Mouse (Mus musculus): Measurements from ENCODE around the gene Nckap5l. TPM values are rescaled to one million over a fixed set of nuclear protein-coding genes. Genes with fewer than 3 reads are reported as not detected.

The Nckap5l gene
- polyA plus RNA-seq (2012; rRNA removed; ENCODE audit: low replicate concordance) = 10.7 and 21.6 TPM in 2 replicates

DNA sequence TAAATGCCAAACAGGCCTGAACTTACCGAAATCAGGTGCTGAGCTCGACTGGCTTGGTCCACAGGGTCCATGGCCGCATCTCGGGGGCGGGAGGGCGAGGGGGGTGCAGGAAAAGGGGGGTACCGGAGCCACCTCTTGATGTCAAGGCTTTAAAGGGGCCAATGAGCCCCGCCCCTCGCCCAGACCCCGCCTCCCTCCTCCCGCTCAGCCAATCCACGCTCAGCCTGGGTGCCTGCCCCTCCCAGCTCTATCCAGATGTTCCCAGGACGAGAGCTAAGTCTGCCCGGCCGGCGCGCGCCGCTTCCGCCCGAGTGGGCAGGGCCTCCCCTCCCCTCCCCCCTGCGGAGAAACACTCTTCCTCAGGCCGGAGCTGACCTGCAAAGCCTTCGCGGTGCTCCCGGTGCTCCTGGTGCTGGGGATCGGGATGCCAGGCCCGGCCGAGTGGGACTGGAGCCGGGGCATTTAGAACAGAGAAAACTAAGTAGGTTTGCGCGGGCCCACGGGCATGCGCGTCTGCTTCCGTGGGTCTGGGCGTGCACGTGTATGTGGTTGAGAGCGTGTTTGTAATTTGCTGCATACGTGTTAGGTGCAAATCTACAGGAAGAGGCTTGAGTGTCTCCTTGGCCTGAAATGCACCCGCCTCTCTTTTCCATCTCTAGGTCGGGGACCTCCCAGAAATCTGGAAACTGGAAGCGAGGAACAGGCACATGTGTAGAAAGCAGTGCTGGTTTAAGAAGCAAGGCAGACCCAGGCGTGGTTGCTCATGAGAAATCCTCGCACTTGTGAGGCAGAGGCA lies at the start of gene Nckap5l:
TSS of gene Nckap5l (minus strand) at position 143 of the 796 bp plus-strand sequence.

DNA sequence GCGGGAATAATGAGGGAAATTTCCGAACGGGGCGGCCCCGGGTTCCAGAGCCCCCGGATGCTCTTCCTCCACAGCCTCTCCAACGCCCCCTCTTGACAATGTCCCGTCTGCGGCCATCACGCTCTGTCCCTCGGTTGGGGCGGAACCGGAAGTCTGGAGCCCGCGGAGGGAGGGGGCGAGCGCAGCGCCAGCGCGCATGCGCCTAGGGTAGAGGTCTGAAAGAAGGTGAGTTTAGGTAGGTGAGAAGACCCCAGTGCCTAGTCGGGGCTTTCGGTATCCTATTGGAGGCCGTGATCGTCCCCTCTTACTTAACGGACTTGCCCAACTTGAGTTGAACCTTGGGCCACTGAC lies 17.0 kb upstream of the Nckap5l start, which contains the start of gene Bcdin3d:
TSS of gene Bcdin3d (minus strand) at position 155 of the 351 bp plus-strand sequence.

DNA sequence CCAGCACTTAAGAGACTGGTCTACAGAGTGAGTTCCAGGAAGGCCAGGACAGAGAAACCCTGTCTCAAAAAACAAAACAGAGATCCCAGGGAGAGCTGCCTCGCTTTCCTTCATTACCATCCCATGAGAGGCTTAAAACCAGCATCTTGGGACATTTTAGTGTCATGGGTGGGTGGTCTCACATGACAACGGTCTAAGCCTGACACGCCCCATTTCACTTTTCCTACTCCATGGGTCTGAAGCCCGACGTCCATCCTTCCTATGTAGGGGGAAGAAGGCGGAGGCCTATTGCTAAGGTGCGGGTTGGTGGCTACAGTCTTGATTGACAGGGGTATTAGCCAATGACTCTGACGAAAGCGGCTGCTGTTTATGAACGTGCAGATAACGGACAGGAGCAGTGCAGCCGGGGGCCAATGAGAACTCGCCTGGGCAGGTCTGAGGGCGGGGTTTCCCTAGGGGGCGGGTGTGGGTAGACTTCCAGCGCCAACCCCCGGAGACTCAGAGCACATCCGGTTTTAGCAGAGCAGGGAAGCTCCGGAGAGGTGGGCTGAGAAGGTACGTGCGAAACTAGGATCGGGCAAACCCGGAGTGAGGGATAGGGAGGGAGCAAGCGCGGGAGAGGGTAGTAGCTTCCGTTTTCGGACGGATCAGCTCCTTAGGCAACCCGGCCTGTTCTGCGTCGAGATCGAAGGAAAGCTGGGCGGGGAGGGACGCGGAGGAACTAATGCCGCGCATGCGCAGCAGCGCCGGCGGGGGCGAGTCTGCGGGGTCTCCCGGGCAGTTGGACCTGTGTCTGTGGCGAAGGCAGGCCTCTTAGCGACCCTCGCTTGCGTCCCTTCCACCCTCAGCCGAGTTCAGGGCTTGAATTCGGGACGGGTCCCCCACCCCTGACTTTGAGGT lies 64.8 kb downstream of the Nckap5l start, which contains the start of gene Tmbim6:
TSS of gene Tmbim6 (plus strand) at position 397 of the 900 bp plus-strand sequence.

Other genes starting within 250 kb of the Nckap5l start
- gene Kcnh3, start 232.9 kb downstream of the Nckap5l start, polyA plus RNA-seq (2012; rRNA removed; ENCODE audit: low replicate concordance) = 1.1 and 2.6 TPM in 2 replicates
- gene Mcrs1, start 205.8 kb downstream of the Nckap5l start, polyA plus RNA-seq (2012; rRNA removed; ENCODE audit: low replicate concordance) = 60.9 and 70.7 TPM in 2 replicates
- 73.1 and 85.5 TPM in 2 replicates for gene Prpf40b, start 162.7 kb downstream of the Nckap5l start, polyA plus RNA-seq (2012; rRNA removed; ENCODE audit: low replicate concordance)
- 0.07 TPM in 1 of 2 replicates, not detected in the other for gene Fam186b, start 161.9 kb downstream of the Nckap5l start, polyA plus RNA-seq (2012; rRNA removed; ENCODE audit: low replicate concordance)
- gene Fmnl3, start 87.3 kb downstream of the Nckap5l start, polyA plus RNA-seq (2012; rRNA removed; ENCODE audit: low replicate concordance) = 26.5 and 31.2 TPM in 2 replicates
- 937 and 960 TPM in 2 replicates for gene Tmbim6, start 64.9 kb downstream of the Nckap5l start, polyA plus RNA-seq (2012; rRNA removed; ENCODE audit: low replicate concordance)
- gene Bcdin3d, start 17.0 kb upstream of the Nckap5l start, polyA plus RNA-seq (2012; rRNA removed; ENCODE audit: low replicate concordance) = 5.2 and 6.9 TPM in 2 replicates
- gene Faim2, start 70.4 kb upstream of the Nckap5l start, polyA plus RNA-seq (2012; rRNA removed; ENCODE audit: low replicate concordance) = 2.5 and 2.8 TPM in 2 replicates
- 1.2 and 2.0 TPM in 2 replicates for gene Aqp2, start 121.3 kb upstream of the Nckap5l start, polyA plus RNA-seq (2012; rRNA removed; ENCODE audit: low replicate concordance)
- 247 and 333 TPM in 2 replicates for gene Aqp5, start 133.0 kb upstream of the Nckap5l start, polyA plus RNA-seq (2012; rRNA removed; ENCODE audit: low replicate concordance)
- not detected in 2 replicates for gene Aqp6, start 143.7 kb upstream of the Nckap5l start, polyA plus RNA-seq (2012; rRNA removed; ENCODE audit: low replicate concordance)
- 6.6 and 7.8 TPM in 2 replicates for gene Racgap1, start 193.9 kb upstream of the Nckap5l start, polyA plus RNA-seq (2012; rRNA removed; ENCODE audit: low replicate concordance)
- gene Asic1, start 212.6 kb upstream of the Nckap5l start, polyA plus RNA-seq (2012; rRNA removed; ENCODE audit: low replicate concordance) = 0.79 and 1.3 TPM in 2 replicates
- 39.3 and 39.6 TPM in 2 replicates for gene Smarcd1, start 244.4 kb upstream of the Nckap5l start, polyA plus RNA-seq (2012; rRNA removed; ENCODE audit: low replicate concordance)
- 2.9 TPM in 1 of 2 replicates, not detected in the other for gene Gm17349, start 247.7 kb upstream of the Nckap5l start, polyA plus RNA-seq (2012; rRNA removed; ENCODE audit: low replicate concordance)

All from mammary gland, adult 2 months (tissue).